Mouse (Mus musculus) small intestine, adult 2 months (tissue): ENCODE data around the gene Eif5a2. TPM values are rescaled to one million over a fixed set of nuclear protein-coding genes. Genes with fewer than 3 reads are reported as not detected.

Experiments used
- H3K27ac ChIP-seq: fragments of 200-500 bp; 2 replicates; pipeline ENCODE4 v1.5.1; 2012; ENCODE audit warnings: low read depth, low read length, control low read depth, inconsistent platforms; ENCODE audit not compliant: insufficient read depth
- H3K27me3 ChIP-seq: fragments of 200-500 bp; 2 replicates; pipeline ENCODE4 v1.6.1; 2012; ENCODE audit warnings: mild to moderate bottlenecking, moderate library complexity, low read length, inconsistent platforms; ENCODE audit not compliant: control insufficient read depth, insufficient read depth
- H3K36me3 ChIP-seq: fragments of 200-500 bp; 2 replicates; pipeline ENCODE4 v1.6.1; 2012; ENCODE audit warnings: mild to moderate bottlenecking, low read length, control low read depth, inconsistent platforms; ENCODE audit not compliant: control insufficient read depth, insufficient read depth
- H3K4me1 ChIP-seq: fragments of 200-500 bp; 2 replicates; pipeline ENCODE4 v1.6.1; 2012; ENCODE audit warnings: low read length, inconsistent platforms, mixed read lengths; ENCODE audit not compliant: control insufficient read depth, insufficient read depth, insufficient read length
- H3K4me3 ChIP-seq: fragments of 200-500 bp; 2 replicates; pipeline ENCODE4 v1.5.1; 2012; ENCODE audit warnings: low read depth, mild to moderate bottlenecking, control low read depth, inconsistent platforms, low read length, moderate library complexity
- CTCF ChIP-seq: fragments of 200-500 bp; IDR thresholded peaks from 2 replicates; pipeline ENCODE4 v1.5.1; 2012; ENCODE audit warnings: low read depth, mild to moderate bottlenecking, control low read depth, inconsistent platforms, low read length, moderate library complexity, mixed read lengths; ENCODE audit not compliant: insufficient replicate concordance, insufficient read length; ENCODE audit errors: extremely low read depth
- POLR2A ChIP-seq: fragments of 200-500 bp; IDR thresholded peaks from 2 replicates; pipeline ENCODE4 v1.6.1; 2012; ENCODE audit warnings: low read depth, mild to moderate bottlenecking, control low read depth, inconsistent platforms, low read length, moderate library complexity
- WGBS: fragments of 180-500 bp; shearing (Covaris S2); methylation state at CpG from one replicate; pipeline ENCODE4 v1.1.7; 2018; 5-methylcytosine and 5-hydroxymethylcytosine counted together
- polyA plus RNA-seq: library from polyadenylated mRNA; depleted of rRNA; stranded (reverse); fragments of >200 nt; gene quantifications from 2 replicates; pipeline ENCODE4 v1.2.3, GENCODE M21; 2012; rRNA removed

The Eif5a2 gene
- polyA plus RNA-seq, 1 experiment, result 0.05 TPM

- no peak for TF ChIP-seq CTCF
- TF ChIP-seq POLR2A, result no peak
- H3K4me1 ChIP-seq, result peaks cover 4% of the 10 kb centered on the region; the same call in 1 of the 2 replicates
- H3K27me3 ChIP-seq, result no peaks in the 10 kb centered on the region
- H3K4me3 ChIP-seq, result no peak overlapping the region
- no peaks in the 10 kb centered on the region for H3K36me3 ChIP-seq
- H3K27ac ChIP-seq, result no peak overlapping the region
- 33% methylated on average over 2 of the region's 2 CpGs for WGBS
These were observed 55.8 kb downstream of the Eif5a2 start for GRCm38 (mm10) chr3:28836796-28837371.

GRCm38 (mm10) chr3:28841886-28842649 is 61.0 kb downstream of the Eif5a2 start:
- peaks cover 5% of the 10 kb centered on the region; the same call in 1 of the 2 replicates for H3K4me1 ChIP-seq
- no peak overlapping the region for H3K27ac ChIP-seq
- WGBS, result 27% methylated on average over 3 of the region's 3 CpGs
- TF ChIP-seq CTCF, result no peak
- TF ChIP-seq POLR2A, result no peak
- H3K27me3 ChIP-seq, result no peaks in the 10 kb centered on the region
- no peak overlapping the region for H3K4me3 ChIP-seq
- no peaks in the 10 kb centered on the region for H3K36me3 ChIP-seq

GRCm38 (mm10) chr3:28843231-28843630 is 62.2 kb downstream of the Eif5a2 start:
- Histone ChIP-seq H3K36me3 (no peaks in the 10 kb centered on the region), H3K4me3 (no peak overlapping the region), H3K4me1 (peaks cover 2% of the 10 kb centered on the region; the same call in 1 of the 2 replicates), H3K27me3 (no peaks in the 10 kb centered on the region), H3K27ac (no peak overlapping the region)
- no peak for TF ChIP-seq POLR2A
- no peak for TF ChIP-seq CTCF
- WGBS, result 73% methylated on average over 8 of the region's 8 CpGs

GRCm38 (mm10) chr3:28847115-28847514 is 66.0 kb downstream of the Eif5a2 start:
- Histone ChIP-seq H3K36me3 (no peaks in the 10 kb centered on the region), H3K4me1 (no peaks in the 10 kb centered on the region; the same call in 1 of the 2 replicates), H3K27me3 (no peaks in the 10 kb centered on the region), H3K4me3 (no peak overlapping the region), H3K27ac (no peak overlapping the region)
- TF ChIP-seq CTCF, result no peak

Other genes starting within 250 kb of the Eif5a2 start
- 23.6 and 63.9 TPM in 2 replicates for gene Slc2a2, start 83.4 kb upstream of the Eif5a2 start, polyA plus RNA-seq
- gene Rpl22l1, start 24.2 kb downstream of the Eif5a2 start, polyA plus RNA-seq, result 0.66 and 0.76 TPM in 2 replicates
- not detected in 2 replicates for gene Gm1527, start 111.3 kb downstream of the Eif5a2 start, polyA plus RNA-seq